Mouse (Mus musculus): ENCODE data around the gene Vbp1.

Gene Vbp1

DNA sequence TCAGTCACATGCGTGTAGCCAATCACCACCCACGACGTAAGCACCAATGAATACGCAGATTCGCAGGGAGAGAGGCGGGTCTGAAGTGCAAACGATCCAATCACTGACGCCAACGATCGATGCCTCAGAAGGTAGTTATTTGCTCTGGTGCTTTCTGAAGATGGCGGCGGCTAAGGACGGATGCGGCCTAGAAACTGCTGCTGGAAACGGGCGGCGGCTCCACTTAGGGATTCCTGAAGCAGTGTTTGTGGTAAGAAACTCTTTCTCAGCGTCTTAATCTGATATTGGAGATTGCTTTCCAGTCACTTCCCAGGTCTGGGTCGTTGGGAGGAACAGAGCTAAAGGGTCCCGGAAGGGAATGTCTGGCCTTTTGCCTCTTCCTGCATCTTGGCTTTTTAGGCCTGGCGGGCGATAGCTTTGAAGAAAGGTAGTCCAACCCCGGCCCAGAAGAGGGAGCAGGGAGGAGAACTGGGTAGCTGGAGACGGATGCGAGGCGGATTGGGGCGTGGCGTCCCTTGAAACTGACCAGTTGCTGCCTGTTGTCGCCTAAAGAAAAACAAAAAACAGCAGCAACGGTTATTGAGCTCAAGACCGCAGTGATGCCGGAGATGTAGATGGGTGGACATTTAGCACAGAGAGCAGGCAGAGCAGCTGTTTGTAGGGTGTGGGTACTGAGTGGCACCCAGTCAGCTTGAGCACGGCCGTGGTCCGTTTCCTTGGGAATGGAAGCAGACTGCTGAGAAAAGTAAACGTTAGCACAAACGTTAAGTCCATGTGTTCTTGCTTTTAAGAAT lies at the start of gene Vbp1:
Gene Vbp1, plus strand, starts transcription at position 121 of the 794 bp plus-strand sequence.
- peak; percentile 75 to 79 for DNase-seq (ENCODE audit: low spot score in 2 of 2)

DNA sequence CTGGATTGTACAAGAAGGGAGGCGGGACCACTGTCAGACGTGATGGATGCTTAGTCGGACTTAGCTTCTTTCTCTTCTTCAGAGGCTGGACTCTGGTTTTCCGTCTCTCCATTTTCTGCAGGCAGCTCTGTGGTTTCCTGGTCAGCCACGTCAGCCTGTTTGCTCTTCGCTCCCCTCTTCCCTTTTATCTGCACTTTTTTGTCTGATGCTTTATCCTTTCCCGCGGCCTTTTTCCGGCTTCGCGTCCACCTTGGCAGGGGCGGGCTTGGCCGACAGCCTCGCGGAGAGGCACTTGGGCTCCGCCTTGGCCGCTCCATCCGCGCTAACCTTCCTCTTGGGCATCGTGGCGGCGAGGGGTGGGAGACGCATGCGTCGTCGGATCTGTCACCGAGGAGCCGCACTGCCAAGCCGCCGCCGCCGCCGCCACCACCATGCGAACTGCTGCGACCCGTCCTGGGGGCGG lies 38.9 kb upstream of the Vbp1 start:
- DNase-seq (ENCODE audit: low spot score in 2 of 2): peak; percentile 33 to 67

DNA sequence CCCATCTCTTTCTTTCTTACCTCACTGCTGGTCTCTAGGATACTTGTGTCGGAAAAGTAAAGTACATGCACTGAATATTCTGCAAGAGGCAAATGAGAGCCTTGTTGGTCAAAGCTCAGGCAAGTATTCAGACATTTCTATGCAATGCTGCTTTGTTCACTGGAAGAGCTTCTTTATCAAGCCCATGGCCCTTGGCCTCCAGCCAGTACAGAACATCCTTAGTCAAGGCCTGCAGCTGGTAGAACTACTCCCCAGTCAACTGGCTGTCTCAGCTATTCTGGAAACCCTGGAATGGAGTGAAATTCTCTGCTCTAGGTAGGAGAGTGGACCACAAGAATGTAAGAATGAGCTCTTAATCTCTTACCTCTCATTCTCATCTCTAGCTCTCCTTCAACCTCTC lies 24.2 kb upstream of the Vbp1 start:
- peak in 1 of 2 experiments; percentile 18 for DNase-seq (ENCODE audit: low spot score in 2 of 2)

GRCm38 (mm10) chrX:75513787-75514178 lies 316 bp upstream of the Vbp1 start:
- DNase-seq (ENCODE audit: low spot score in 2 of 2): no peak

DNA sequence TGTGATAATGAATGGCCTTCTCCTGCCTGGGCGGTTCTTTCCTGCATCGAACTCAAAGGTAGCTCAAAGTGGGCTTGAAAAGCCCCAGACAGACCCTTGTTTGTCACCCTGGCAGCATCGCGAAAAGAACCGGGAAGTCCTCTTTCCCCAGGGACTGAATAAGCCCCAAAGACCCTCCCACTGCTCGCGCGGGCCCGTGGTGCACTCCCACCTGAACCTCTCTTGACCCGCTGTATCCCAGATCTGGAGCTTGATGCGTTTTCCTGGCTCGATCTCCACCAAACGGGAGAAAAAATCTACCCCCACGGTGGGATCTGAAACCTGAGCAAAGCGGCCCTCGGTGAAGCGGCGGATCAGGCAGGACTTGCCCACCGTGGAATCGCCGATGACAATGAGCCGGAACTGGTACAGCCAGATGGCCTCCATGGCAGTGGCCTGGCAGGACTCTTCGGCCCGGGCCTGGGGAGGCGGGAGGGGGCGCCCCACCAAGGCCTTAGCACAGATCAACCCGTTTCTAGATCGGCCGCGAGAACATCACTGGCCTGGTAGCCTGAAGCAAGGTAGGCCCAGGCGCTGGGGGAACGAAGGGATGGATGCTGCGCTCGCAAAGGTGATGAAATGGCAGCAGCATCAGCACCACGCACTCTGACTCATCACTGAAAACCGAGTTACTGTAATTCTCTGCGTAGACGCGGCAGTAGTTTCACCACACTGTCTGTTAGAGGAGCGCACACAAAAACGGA lies 63.7 kb downstream of the Vbp1 start, which contains the start of gene Rab39b:
Gene Rab39b, minus strand, starts transcription at position 650 of the 743 bp plus-strand sequence.
- no peak for DNase-seq (ENCODE audit: low spot score in 2 of 2)

GRCm38 (mm10) chrX:75578539-75578938 lies 64.4 kb downstream of the Vbp1 start:
- no peak for DNase-seq (ENCODE audit: low spot score in 2 of 2)

Data from urinary bladder, postnatal 4 days (tissue).